Mouse (Mus musculus) forebrain, embryonic 11.5 days (tissue): ENCODE results near the gene Timmdc1. TPM values are rescaled to one million over a fixed set of nuclear protein-coding genes. Genes with fewer than 3 reads are reported as not detected.

Experiments used
- ATAC-seq: fragments of 200-750 bp; cut with Nextera tagmentation; replicated peaks from 2 replicates; pipeline ENCODE4 v1.8.0; 2017; ENCODE audit warnings: moderate TSS enrichment; ENCODE audit not compliant: low FRiP score
- DNase-seq: peaks from one replicate; pipeline ENCODE4 v3.0.0-alpha.2; 2017; ENCODE audit warnings: low spot score
- H3K27ac ChIP-seq: fragments of 300-500 bp; sonication (generic); 2 replicates; pipeline ENCODE4 v1.5.1; 2014; ENCODE audit warnings: low read depth, low read length
- H3K27me3 ChIP-seq: fragments of 300-500 bp; sonication (generic); 2 replicates; pipeline ENCODE4 v1.6.1; 2014; ENCODE audit warnings: mild to moderate bottlenecking, low read length, mixed read lengths; ENCODE audit not compliant: control insufficient read depth, insufficient read depth
- H3K36me3 ChIP-seq: fragments of 300-500 bp; sonication (generic); 2 replicates; pipeline ENCODE4 v1.6.1; 2014; ENCODE audit warnings: mild to moderate bottlenecking, low read length, moderate library complexity, mixed read lengths; ENCODE audit not compliant: control insufficient read depth, insufficient read depth
- H3K4me1 ChIP-seq: fragments of 300-500 bp; sonication (generic); replicated peaks from 2 replicates; pipeline ENCODE4 v1.6.1; 2014; ENCODE audit warnings: low read length, mixed read lengths; ENCODE audit not compliant: control insufficient read depth, insufficient read depth
- H3K4me2 ChIP-seq: fragments of 300-500 bp; sonication (generic); 2 replicates; pipeline ENCODE4 v1.6.1; 2014; ENCODE audit warnings: low read depth, mild to moderate bottlenecking, low read length, moderate library complexity, mixed read lengths; ENCODE audit not compliant: severe bottlenecking
- H3K4me3 ChIP-seq: fragments of 300-500 bp; sonication (generic); 2 replicates; pipeline ENCODE4 v1.5.1; 2014; ENCODE audit warnings: low read depth, low read length
- H3K9ac ChIP-seq: fragments of 300-500 bp; sonication (generic); 2 replicates; pipeline ENCODE4 v1.6.1; 2014; ENCODE audit warnings: low read length
- H3K9me3 ChIP-seq: fragments of 300-500 bp; sonication (generic); 2 replicates; pipeline ENCODE4 v1.6.1; 2016; ENCODE audit warnings: low read length, mixed read lengths; ENCODE audit not compliant: control insufficient read depth
- WGBS: fragments of 180-500 bp; shearing (Covaris S2); extraction: QIAGEN DNeasy Blood & Tissue Kit; methylation state at CpG from one replicate; pipeline ENCODE4 v1.1.7; 2014; 5-methylcytosine and 5-hydroxymethylcytosine counted together
- polyA plus RNA-seq: library from polyadenylated mRNA; unstranded; fragments of >200 nt; fragmentation: Nextera tagmentation; extraction: Ambion mirVana; gene quantifications from 2 replicates; pipeline ENCODE4 v1.2.1, GENCODE M21; 2014

Gene Timmdc1
- polyA plus RNA-seq, 1 experiment from 2014 or later: 31.3 TPM

GRCm38 (mm10) chr16:38461749-38462148, 60.7 kb downstream of the Timmdc1 start:
- 86% methylated on average over 8 of the region's 8 CpGs for WGBS
- DNase-seq (no peak), ATAC-seq (no peak)
- no peaks in the 10 kb centered on the region for H3K4me1 ChIP-seq
- no peak overlapping the region for H3K9ac ChIP-seq
- H3K9me3 ChIP-seq: no peaks in the 10 kb centered on the region
- no peaks in the 10 kb centered on the region for H3K27me3 ChIP-seq
- no peak overlapping the region for H3K4me2 ChIP-seq
- H3K4me3 ChIP-seq: no peak overlapping the region
- no peaks in the 10 kb centered on the region for H3K36me3 ChIP-seq
- H3K27ac ChIP-seq: no peak overlapping the region

- 94% methylated on average over 4 of the region's 4 CpGs for WGBS
- DNase-seq: no peak
Measured at GRCm38 (mm10) chr16:38459990-38460389, 62.5 kb downstream of the Timmdc1 start.

GRCm38 (mm10) chr16:38458600-38459280, 63.7 kb downstream of the Timmdc1 start:
- ATAC-seq (no peak), DNase-seq (no peak)
- no peak overlapping the region for H3K9ac ChIP-seq
- H3K27ac ChIP-seq: no peak overlapping the region
- no peak overlapping the region for H3K4me2 ChIP-seq
- H3K36me3 ChIP-seq: no peaks in the 10 kb centered on the region
- H3K27me3 ChIP-seq: no peaks in the 10 kb centered on the region
- no peaks in the 10 kb centered on the region for H3K9me3 ChIP-seq
- 77% methylated on average over 6 of the region's 6 CpGs for WGBS
- H3K4me1 ChIP-seq: no peaks in the 10 kb centered on the region
- no peak overlapping the region for H3K4me3 ChIP-seq

More at GRCm38 (mm10) chr16:38459990-38460389, 62.5 kb downstream of the Timmdc1 start:
- Histone ChIP-seq H3K9me3 (no peaks in the 10 kb centered on the region), H3K4me1 (no peaks in the 10 kb centered on the region), H3K4me3 (no peak overlapping the region), H3K27ac (no peak overlapping the region), H3K4me2 (no peak overlapping the region), H3K27me3 (no peaks in the 10 kb centered on the region), H3K9ac (no peak overlapping the region), H3K36me3 (no peaks in the 10 kb centered on the region)
- ATAC-seq: no peak

GRCm38 (mm10) chr16:38456812-38457567, 65.5 kb downstream of the Timmdc1 start:
- Histone ChIP-seq H3K4me3 (no peak overlapping the region), H3K4me1 (no peaks in the 10 kb centered on the region), H3K36me3 (no peaks in the 10 kb centered on the region), H3K4me2 (no peak overlapping the region), H3K9ac (no peak overlapping the region), H3K27ac (no peak overlapping the region), H3K27me3 (no peaks in the 10 kb centered on the region), H3K9me3 (no peaks in the 10 kb centered on the region)
- ATAC-seq: no peak
- no peak for DNase-seq
- 68% methylated on average over 11 of the region's 11 CpGs for WGBS

- H3K4me3 ChIP-seq: no peak within 1 kb of the TSS
- peaks cover 4% of the 10 kb centered on the region; the same call in 1 of the 2 replicates for H3K4me1 ChIP-seq
- no peaks in the 10 kb centered on the region for H3K9me3 ChIP-seq
- WGBS: 80% methylated on average over 16 of the region's 17 CpGs
- no peaks in the 10 kb centered on the region for H3K27me3 ChIP-seq
- H3K36me3 ChIP-seq: no peaks in the 10 kb centered on the region
- DNase-seq: no peak
- ATAC-seq: no peak
- H3K27ac ChIP-seq: no peak within 1 kb of the TSS
- no peak within 1 kb of the TSS for H3K4me2 ChIP-seq
- no peak within 1 kb of the TSS for H3K9ac ChIP-seq
Measured at GRCm38 (mm10) chr16:38455511-38456418, 66.7 kb downstream of the Timmdc1 start, which contains the start of gene Cd80. Cd80 (plus strand) TSS chr16:38455561.

- 86% methylated on average over 11 of the region's 11 CpGs for WGBS
- Histone ChIP-seq H3K27me3 (no peaks in the 10 kb centered on the region), H3K4me3 (no peak overlapping the region), H3K4me2 (no peak overlapping the region), H3K36me3 (no peaks in the 10 kb centered on the region; the same call in 1 of the 2 replicates), H3K9me3 (no peaks in the 10 kb centered on the region), H3K4me1 (peaks cover 4% of the 10 kb centered on the region; the same call in 1 of the 2 replicates), H3K27ac (no peak overlapping the region), H3K9ac (no peak overlapping the region)
- no peak for ATAC-seq
- no peak for DNase-seq
Measured at GRCm38 (mm10) chr16:38454533-38455254, 67.8 kb downstream of the Timmdc1 start.

GRCm38 (mm10) chr16:38453952-38454351, 68.5 kb downstream of the Timmdc1 start:
- Histone ChIP-seq H3K9me3 (no peaks in the 10 kb centered on the region), H3K27ac (no peak overlapping the region), H3K27me3 (no peaks in the 10 kb centered on the region), H3K4me2 (no peak overlapping the region), H3K36me3 (no peaks in the 10 kb centered on the region; the same call in 1 of the 2 replicates), H3K4me3 (no peak overlapping the region), H3K9ac (no peak overlapping the region), H3K4me1 (peaks cover 4% of the 10 kb centered on the region; the same call in 1 of the 2 replicates)
- DNase-seq (no peak), ATAC-seq (no peak)
- WGBS: 86% methylated on average over 4 of the region's 4 CpGs

GRCm38 (mm10) chr16:38453203-38453553, 69.3 kb downstream of the Timmdc1 start:
- Histone ChIP-seq H3K27ac (0 out of 2 replicates have a peak overlapping the region, but pooled peaks have one; percentile 76), H3K36me3 (no peaks in the 10 kb centered on the region; the same call in 1 of the 2 replicates), H3K4me2 (peak overlapping the region; percentile 77), H3K9ac (peak overlapping the region; percentile 97), H3K9me3 (no peaks in the 10 kb centered on the region), H3K27me3 (no peaks in the 10 kb centered on the region), H3K4me1 (peaks cover 4% of the 10 kb centered on the region; the same call in 1 of the 2 replicates), H3K4me3 (peak overlapping the region; percentile 78)
- 32% methylated on average over 3 of the region's 3 CpGs for WGBS
- ATAC-seq (no peak), DNase-seq (no peak)
